Mouse (Mus musculus): ENCODE measurements at regions not wholly inside any gene's neighbourhood (a gene's known extent, or its start where the extent isn't known, plus 50 kb on each side); places are given as distances from the start of the nearest gene placed in this dataset.

GRCm38 (mm10) chr8:6010712-6011111 is 905.6 kb upstream of the Slc10a2 start:
- DNase-seq (ENCODE audit: inconsistent ontology term) = peak; percentile 66

- DNase-seq (ENCODE audit: inconsistent ontology term) = no peak
Measured at GRCm38 (mm10) chr8:6002612-6003011, 897.5 kb upstream of the Slc10a2 start.

GRCm38 (mm10) chr8:5994846-5995245 is 889.7 kb upstream of the Slc10a2 start:
- no peak for DNase-seq (ENCODE audit: inconsistent ontology term)

- DNase-seq (ENCODE audit: inconsistent ontology term) = peak; percentile 87
Measured at GRCm38 (mm10) chr8:5965403-5966015, 860.4 kb upstream of the Slc10a2 start.

GRCm38 (mm10) chr8:5964299-5964698 is 859.1 kb upstream of the Slc10a2 start:
- no peak for DNase-seq (ENCODE audit: inconsistent ontology term)

GRCm38 (mm10) chr8:5938057-5938456 is 832.9 kb upstream of the Slc10a2 start:
- no peak for DNase-seq (ENCODE audit: inconsistent ontology term)

GRCm38 (mm10) chr8:5918136-5918535 is 813.0 kb upstream of the Slc10a2 start:
- DNase-seq (ENCODE audit: inconsistent ontology term) = no peak

Data from Muller cell, postnatal 12 days (primary cell).